Mouse (Mus musculus) G1E (cell line): ENCODE measurements around the gene Tex264.

ENCODE experiments used
- CTCF ChIP-seq: IDR thresholded peaks from 2 replicates; pipeline ENCODE4 v1.5.1; 2012; ENCODE audit warnings: low read depth, low read length, inconsistent platforms, mixed read lengths
- GATA1 ChIP-seq: IDR thresholded peaks from 2 replicates; pipeline ENCODE4 v1.6.1; 2012; ENCODE audit warnings: borderline replicate concordance, low read length, inconsistent platforms, mixed read lengths
- POLR2AphosphoS5 ChIP-seq: IDR thresholded peaks from 2 replicates; pipeline ENCODE4 v1.6.1; 2012; ENCODE audit warnings: low read depth, low read length, inconsistent platforms; ENCODE audit not compliant: insufficient replicate concordance
- TAL1 ChIP-seq: conservative IDR thresholded peaks from 2 replicates; pipeline ENCODE4 v1.6.1; 2012; ENCODE audit warnings: low read depth, low read length, inconsistent platforms, mixed read lengths

GRCm38 (mm10) chr9:106677702-106678101, 8.0 kb downstream of the Tex264 start:
- TF ChIP-seq CTCF (no peak), TAL1 (no peak), GATA1 (no peak), POLR2AphosphoS5 (no peak)
